Mouse (Mus musculus) intestine, embryonic 15.5 days (tissue): ENCODE results near the gene Mboat2. TPM values are rescaled to one million over a fixed set of nuclear protein-coding genes. Genes with fewer than 3 reads are reported as not detected.

Experiments used
- ATAC-seq: fragments of 200-750 bp; cut with Nextera tagmentation; 2 replicates; pipeline ENCODE4 v1.8.0; 2017; ENCODE audit warnings: moderate TSS enrichment, moderate library complexity
- H3K27ac ChIP-seq: fragments of 300-500 bp; sonication (generic); 2 replicates; pipeline ENCODE4 v1.5.1; 2015; ENCODE audit warnings: mild to moderate bottlenecking, inconsistent platforms
- H3K27me3 ChIP-seq: fragments of 300-500 bp; sonication (generic); replicated peaks from 2 replicates; pipeline ENCODE4 v1.6.1; 2015; ENCODE audit warnings: inconsistent platforms
- H3K36me3 ChIP-seq: fragments of 300-500 bp; sonication (generic); 2 replicates; pipeline ENCODE4 v1.6.1; 2015; ENCODE audit warnings: inconsistent platforms
- H3K4me1 ChIP-seq: fragments of 300-500 bp; sonication (generic); replicated peaks from 2 replicates; pipeline ENCODE4 v1.6.1; 2015; ENCODE audit warnings: inconsistent platforms
- H3K4me2 ChIP-seq: fragments of 300-500 bp; sonication (generic); replicated peaks from 2 replicates; pipeline ENCODE4 v1.6.1; 2015; ENCODE audit warnings: mild to moderate bottlenecking, inconsistent platforms
- H3K4me3 ChIP-seq: fragments of 300-500 bp; sonication (generic); replicated peaks from 2 replicates; pipeline ENCODE4 v1.5.1; 2015; ENCODE audit warnings: inconsistent platforms
- H3K9ac ChIP-seq: fragments of 300-500 bp; sonication (generic); 2 replicates; pipeline ENCODE4 v1.6.1; 2015; ENCODE audit warnings: inconsistent platforms
- H3K9me3 ChIP-seq: fragments of 300-500 bp; sonication (generic); 2 replicates; pipeline ENCODE4 v1.6.1; 2016; ENCODE audit warnings: inconsistent platforms
- WGBS: fragments of 180-500 bp; shearing (Covaris S2); methylation state at CpG from one replicate; pipeline ENCODE4 v1.1.7; 2015; 5-methylcytosine and 5-hydroxymethylcytosine counted together
- polyA plus RNA-seq: library from polyadenylated mRNA; unstranded; fragments of >200 nt; fragmentation: Nextera tagmentation; extraction: Ambion mirVana; gene quantifications from 2 replicates; pipeline ENCODE4 v1.2.1, GENCODE M21; 2015

Mboat2 gene
- polyA plus RNA-seq, 1 experiment from 2014 or later = 26.1 TPM

DNA sequence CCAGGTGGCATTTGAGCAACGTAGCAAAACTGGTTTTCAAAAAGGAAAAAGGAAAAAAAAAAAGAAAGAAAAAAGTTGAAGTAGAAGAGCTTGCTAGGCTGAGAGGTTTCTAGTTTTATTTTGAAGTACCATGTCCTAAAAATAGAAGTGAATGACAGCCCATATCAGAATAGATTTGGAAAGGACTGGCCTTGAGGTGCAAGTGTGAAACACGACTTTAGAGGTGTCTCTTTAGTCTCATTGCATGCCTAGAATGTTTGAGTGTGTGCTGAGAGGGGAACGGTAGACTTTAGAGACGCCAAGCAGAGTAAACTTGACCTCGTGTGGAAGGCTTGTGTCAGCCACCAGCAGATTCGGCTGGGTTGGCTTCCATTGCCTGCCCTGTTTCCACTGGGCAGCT, 81.5 kb downstream of the Mboat2 start:
- Histone ChIP-seq H3K27me3 (no peaks in the 10 kb centered on the region), H3K9me3 (no peaks in the 10 kb centered on the region), H3K27ac (no peak overlapping the region), H3K4me3 (no peak overlapping the region), H3K36me3 (no peaks in the 10 kb centered on the region), H3K4me2 (no peak overlapping the region), H3K9ac (no peak overlapping the region), H3K4me1 (no peaks in the 10 kb centered on the region)
- WGBS = 62% methylated on average over 6 of the region's 6 CpGs
- ATAC-seq = no peak

GRCm38 (mm10) chr12:24912876-24913275, 82.2 kb downstream of the Mboat2 start:
- no peaks in the 10 kb centered on the region for H3K4me1 ChIP-seq
- H3K4me2 ChIP-seq = no peak overlapping the region
- no peaks in the 10 kb centered on the region; the same call in 1 of the 2 replicates for H3K36me3 ChIP-seq
- no peak overlapping the region for H3K4me3 ChIP-seq
- H3K27ac ChIP-seq = no peak overlapping the region
- H3K27me3 ChIP-seq = no peaks in the 10 kb centered on the region
- no peak for ATAC-seq
- no peak overlapping the region for H3K9ac ChIP-seq
- no peaks in the 10 kb centered on the region for H3K9me3 ChIP-seq
- WGBS = 65% methylated on average over 1 of the region's 1 CpGs

- no peak for ATAC-seq
- Histone ChIP-seq H3K36me3 (no peaks in the 10 kb centered on the region; the same call in 1 of the 2 replicates), H3K27me3 (no peaks in the 10 kb centered on the region), H3K27ac (no peak overlapping the region), H3K9ac (no peak overlapping the region), H3K4me2 (no peak overlapping the region), H3K9me3 (no peaks in the 10 kb centered on the region), H3K4me1 (no peaks in the 10 kb centered on the region), H3K4me3 (no peak overlapping the region)
- WGBS = 85% methylated on average over 12 of the region's 12 CpGs
Measured at GRCm38 (mm10) chr12:24918575-24919262, 88.0 kb downstream of the Mboat2 start.

DNA sequence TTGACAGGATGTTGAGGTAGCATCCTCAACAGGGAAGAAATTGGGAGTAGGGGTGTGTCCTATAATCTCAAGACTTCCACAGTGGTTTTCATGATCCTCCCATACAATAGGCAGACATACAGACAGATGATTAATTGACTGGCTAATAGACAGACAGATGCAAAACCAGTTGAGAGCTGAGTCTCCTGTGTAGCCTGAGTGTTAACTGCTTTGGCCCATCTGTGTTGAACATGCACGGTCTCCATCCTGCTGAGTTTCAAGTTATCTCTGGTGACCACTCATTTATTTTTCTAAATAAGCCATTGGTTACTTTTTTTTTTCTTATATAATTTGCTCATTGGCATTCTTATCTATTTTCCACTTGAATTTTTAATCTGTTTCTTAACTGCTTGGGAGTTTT, 90.2 kb downstream of the Mboat2 start:
- H3K4me1 ChIP-seq = no peaks in the 10 kb centered on the region
- H3K9me3 ChIP-seq = no peaks in the 10 kb centered on the region
- no peaks in the 10 kb centered on the region; the same call in 1 of the 2 replicates for H3K36me3 ChIP-seq
- WGBS = 88% methylated on average over 1 of the region's 1 CpGs
- no peaks in the 10 kb centered on the region for H3K27me3 ChIP-seq
- no peak overlapping the region for H3K27ac ChIP-seq
- H3K9ac ChIP-seq = no peak overlapping the region
- no peak overlapping the region for H3K4me2 ChIP-seq
- ATAC-seq = no peak
- no peak overlapping the region for H3K4me3 ChIP-seq

DNA sequence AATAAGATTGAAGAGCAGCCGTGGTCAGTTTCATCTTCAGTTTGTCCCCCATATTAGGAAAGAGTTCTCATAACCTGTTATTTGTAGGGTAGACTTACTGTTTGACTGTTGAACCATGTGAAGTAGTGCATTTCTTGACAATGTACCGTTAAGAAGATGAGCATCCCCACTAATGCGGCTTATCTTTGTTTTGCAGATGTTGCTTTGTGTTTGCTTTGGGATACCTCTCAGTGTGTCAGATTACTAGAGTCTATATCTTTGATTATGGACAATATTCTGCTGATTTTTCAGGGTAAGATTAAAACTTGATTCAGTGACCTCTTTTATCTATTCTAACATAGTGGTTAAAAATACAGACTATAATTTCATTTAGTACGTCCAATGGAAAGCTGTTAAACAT, 93.3 kb downstream of the Mboat2 start:
- H3K9me3 ChIP-seq = no peaks in the 10 kb centered on the region
- no peak overlapping the region for H3K4me3 ChIP-seq
- 76% methylated on average over 4 of the region's 4 CpGs for WGBS
- H3K27ac ChIP-seq = no peak overlapping the region
- H3K27me3 ChIP-seq = no peaks in the 10 kb centered on the region
- no peak overlapping the region for H3K4me2 ChIP-seq
- peaks cover 2% of the 10 kb centered on the region; the same call in 1 of the 2 replicates for H3K4me1 ChIP-seq
- no peak for ATAC-seq
- H3K36me3 ChIP-seq = no peaks in the 10 kb centered on the region
- no peak overlapping the region for H3K9ac ChIP-seq

GRCm38 (mm10) chr12:24925276-24925675, 94.6 kb downstream of the Mboat2 start:
- no peak overlapping the region for H3K9ac ChIP-seq
- no peaks in the 10 kb centered on the region for H3K27me3 ChIP-seq
- ATAC-seq = no peak
- WGBS = 84% methylated on average over 5 of the region's 5 CpGs
- H3K9me3 ChIP-seq = no peaks in the 10 kb centered on the region
- no peak overlapping the region for H3K4me2 ChIP-seq
- H3K4me1 ChIP-seq = peaks cover 2% of the 10 kb centered on the region; the same call in 1 of the 2 replicates
- no peak overlapping the region for H3K4me3 ChIP-seq
- no peak overlapping the region for H3K27ac ChIP-seq
- H3K36me3 ChIP-seq = no peaks in the 10 kb centered on the region

- Histone ChIP-seq H3K4me3 (no peak overlapping the region), H3K4me1 (peaks cover 2% of the 10 kb centered on the region; the same call in 1 of the 2 replicates), H3K27ac (no peak overlapping the region), H3K36me3 (no peaks in the 10 kb centered on the region), H3K4me2 (no peak overlapping the region), H3K27me3 (no peaks in the 10 kb centered on the region), H3K9ac (no peak overlapping the region), H3K9me3 (no peaks in the 10 kb centered on the region)
- WGBS = 50% methylated on average over 4 of the region's 4 CpGs
- no peak for ATAC-seq
Measured at GRCm38 (mm10) chr12:24925684-24926083, 95.0 kb downstream of the Mboat2 start.

DNA sequence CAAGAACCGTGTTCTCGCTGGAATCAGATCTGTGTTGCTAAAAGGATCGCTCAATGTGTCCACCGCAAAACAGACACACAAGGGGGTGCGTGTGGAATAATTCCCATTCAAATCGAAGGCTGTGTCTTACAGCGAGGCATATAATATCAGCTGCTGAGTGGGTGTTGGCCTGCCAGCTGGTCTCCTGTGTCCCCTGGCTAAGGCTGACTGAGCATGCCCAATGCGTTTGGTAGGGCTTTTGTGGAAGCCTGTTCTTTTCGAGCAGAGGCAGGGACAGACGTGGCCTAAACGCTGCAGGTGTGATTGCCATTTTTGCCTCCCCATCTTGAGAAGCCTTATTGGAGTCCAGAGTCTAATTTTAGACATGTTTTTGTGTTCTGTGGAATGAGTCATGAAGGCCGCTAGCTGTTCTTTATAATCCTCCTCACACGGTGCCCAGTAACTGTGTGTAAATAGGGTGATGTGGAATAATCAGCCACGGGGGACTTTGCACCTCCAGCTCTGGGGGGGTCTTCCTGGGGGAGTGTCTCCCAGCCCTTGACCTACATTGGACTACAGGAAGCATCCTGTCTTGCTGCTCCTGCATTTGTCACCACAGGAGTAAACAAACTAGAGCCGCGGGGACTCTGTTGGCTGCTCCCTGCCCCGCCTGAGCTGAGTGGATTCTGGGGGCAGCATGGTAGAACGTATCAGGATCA, 97.5 kb downstream of the Mboat2 start:
- Histone ChIP-seq H3K27ac (no peak overlapping the region), H3K9me3 (no peaks in the 10 kb centered on the region), H3K27me3 (no peaks in the 10 kb centered on the region), H3K9ac (no peak overlapping the region), H3K4me2 (no peak overlapping the region), H3K36me3 (no peaks in the 10 kb centered on the region), H3K4me3 (no peak overlapping the region), H3K4me1 (peaks cover 2% of the 10 kb centered on the region; the same call in 1 of the 2 replicates)
- 61% methylated on average over 18 of the region's 18 CpGs for WGBS
- peak; percentile 67 for ATAC-seq

- Histone ChIP-seq H3K9me3 (no peaks in the 10 kb centered on the region), H3K4me2 (no peak overlapping the region), H3K27ac (no peak overlapping the region), H3K9ac (no peak overlapping the region), H3K27me3 (no peaks in the 10 kb centered on the region), H3K36me3 (no peaks in the 10 kb centered on the region), H3K4me3 (no peak overlapping the region), H3K4me1 (peaks cover 2% of the 10 kb centered on the region; the same call in 1 of the 2 replicates)
- ATAC-seq = no peak
- WGBS = 79% methylated on average over 7 of the region's 7 CpGs
Measured at GRCm38 (mm10) chr12:24929043-24929442, 98.4 kb downstream of the Mboat2 start.

DNA sequence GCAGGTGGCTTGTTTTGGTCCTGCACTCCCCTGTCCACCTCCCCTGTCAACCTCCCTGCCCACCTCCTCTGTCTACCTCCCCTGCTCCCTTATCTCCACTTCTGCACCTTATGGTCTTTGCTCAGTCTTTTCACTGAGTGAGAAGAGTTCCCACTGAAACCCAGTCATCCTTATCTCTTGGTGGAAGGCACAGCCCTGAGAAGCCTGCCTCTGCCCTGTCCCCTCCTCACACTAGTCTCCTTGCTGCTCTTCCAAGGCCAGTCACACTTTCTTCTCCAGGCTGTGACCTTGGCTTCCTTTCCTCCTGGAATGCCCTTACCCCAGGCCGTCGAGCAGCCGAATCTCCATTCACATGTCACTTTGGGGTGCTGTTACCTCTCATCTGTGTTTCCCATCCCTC, 100.1 kb downstream of the Mboat2 start:
- Histone ChIP-seq H3K4me1 (peaks cover 2% of the 10 kb centered on the region; the same call in 1 of the 2 replicates), H3K9ac (no peak overlapping the region), H3K27ac (no peak overlapping the region), H3K9me3 (no peaks in the 10 kb centered on the region), H3K4me3 (no peak overlapping the region), H3K36me3 (no peaks in the 10 kb centered on the region), H3K4me2 (no peak overlapping the region), H3K27me3 (no peaks in the 10 kb centered on the region)
- WGBS = 56% methylated on average over 3 of the region's 3 CpGs
- no peak for ATAC-seq

- peaks cover 2% of the 10 kb centered on the region; the same call in 1 of the 2 replicates for H3K4me1 ChIP-seq
- H3K27me3 ChIP-seq = no peaks in the 10 kb centered on the region
- H3K9me3 ChIP-seq = no peaks in the 10 kb centered on the region
- 71% methylated on average over 6 of the region's 6 CpGs for WGBS
- H3K36me3 ChIP-seq = no peaks in the 10 kb centered on the region
- no peak overlapping the region for H3K4me2 ChIP-seq
- no peak for ATAC-seq
- no peak overlapping the region for H3K9ac ChIP-seq
- H3K4me3 ChIP-seq = no peak overlapping the region
- H3K27ac ChIP-seq = no peak overlapping the region
Measured at GRCm38 (mm10) chr12:24932120-24932519, 101.4 kb downstream of the Mboat2 start.

DNA sequence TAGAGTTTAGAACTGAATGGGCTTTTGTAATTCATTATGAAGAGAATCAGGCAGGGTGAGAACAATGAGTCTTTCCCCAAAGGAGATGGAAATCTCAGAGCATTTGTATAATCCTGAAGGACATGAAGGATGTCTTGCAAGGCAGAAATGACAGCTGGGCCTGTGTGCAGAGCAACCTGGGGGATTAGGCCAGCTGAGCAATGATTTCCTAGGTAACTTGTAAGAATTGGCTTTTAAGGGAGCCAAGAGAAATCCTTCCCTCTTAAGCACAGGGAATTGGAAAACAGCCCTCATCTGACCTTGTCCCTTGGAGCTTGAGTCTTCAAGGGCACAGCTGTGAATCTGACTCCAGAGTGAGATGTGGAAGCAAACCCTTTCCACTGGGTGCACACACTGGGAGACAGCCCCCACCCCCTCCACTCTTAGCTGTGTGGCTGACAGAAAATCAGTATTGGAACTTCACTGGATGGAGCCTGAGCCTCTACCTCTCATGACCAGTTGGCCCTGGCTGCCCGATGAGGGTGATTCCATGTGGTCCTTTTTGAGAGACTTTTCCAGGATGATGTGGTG, 102.6 kb downstream of the Mboat2 start:
- Histone ChIP-seq H3K4me3 (no peak overlapping the region), H3K9ac (no peak overlapping the region), H3K27ac (no peak overlapping the region), H3K4me2 (no peak overlapping the region), H3K27me3 (no peaks in the 10 kb centered on the region), H3K4me1 (no peaks in the 10 kb centered on the region; the same call in 1 of the 2 replicates), H3K9me3 (no peaks in the 10 kb centered on the region), H3K36me3 (no peaks in the 10 kb centered on the region)
- 83% methylated on average over 1 of the region's 1 CpGs for WGBS
- no peak for ATAC-seq
